10 mouse cellular contexts compared by ENCODE assay signal in genomic region chr19:35125278-35125677, GRCm38 (mm10).
A peak's percentile ranks its signal among the peaks of the same experiment; 100 is the strongest.
DNase-seq lines count a peak whose midpoint lies in the region; ATAC-seq and TF ChIP-seq lines count a peak whose summit lies in the region.
"Had no signal": no experiment of that assay in that cellular context is flagged by ENCODE, and none has a peak within 500 bp of the region (broad histone marks: within the 10 kb centered on the region; RNA-seq: fewer than 3 reads in every experiment).

No protein-coding gene starts in this region.

- ATAC-seq in cerebellum, adult (ENCODE audit: insufficient number of reproducible peaks, low FRiP score, low TSS enrichment) = no peak
- ATAC-seq in liver, embryonic 14.5 days (ENCODE audit: insufficient read depth) = no peak
- no peak for ATAC-seq in liver, embryonic 11.5 days (replicated peaks; ENCODE audit: low FRiP score)
- peak; percentile 55 for ATAC-seq in common myeloid progenitor, adult 5-6 weeks (replicated peaks; ENCODE audit: low read depth, poor library complexity, severe bottlenecking)
- no peak for ATAC-seq in midbrain, postnatal 0 days (ENCODE audit: low FRiP score)

- no peak overlapping the region for H3K9ac ChIP-seq in liver, embryonic 14.5 days (replicated peaks)
- H3K9ac ChIP-seq in liver, embryonic 11.5 days (ENCODE audit: low read depth, low read length) = no peak overlapping the region
- no peak overlapping the region for H3K9ac ChIP-seq in midbrain, postnatal 0 days (replicated peaks; ENCODE audit: low read length, poor library complexity, severe bottlenecking)

- no peak overlapping the region for H3K4me3 ChIP-seq in liver, embryonic 14.5 days (ENCODE audit: insufficient read depth in 1 of 2, low read depth in 2 of 2, low read length in 2 of 2)
- no peak overlapping the region for H3K4me3 ChIP-seq in liver, embryonic 11.5 days (ENCODE audit: low read depth, low read length)
- no peak overlapping the region for H3K4me3 ChIP-seq in midbrain, postnatal 0 days (ENCODE audit: low read depth, low read length)
- H3K4me3 ChIP-seq: heart, embryonic 13.5 days had no signal

- WGBS in liver, embryonic 14.5 days (ENCODE audit: insufficient replicate concordance) = 19% methylated on average over 4 of the region's 4 CpGs
- WGBS in liver, embryonic 11.5 days = 17% methylated on average over 4 of the region's 4 CpGs
- 19% methylated on average over 4 of the region's 4 CpGs for WGBS in midbrain, postnatal 0 days

- peak; percentile 25; the same call in 1 of the 2 replicates for TF ChIP-seq CTCF in liver, embryonic 14.5 days (IDR thresholded peaks at IDR 0.05; ENCODE audit: low read depth)
- TF ChIP-seq CTCF in midbrain, postnatal 0 days (IDR thresholded peaks at IDR 0.05) = peak; percentile 80

- peak; percentile 1 for DNase-seq in cerebellum, adult 9-10 months
- DNase-seq in liver, embryonic 14.5 days (ENCODE audit: low read depth in 3 of 3, low spot score in 3 of 3) = no peak
- no peak for DNase-seq in liver, embryonic 11.5 days (ENCODE audit: low spot score)
- DNase-seq in midbrain, postnatal 0 days (ENCODE audit: low spot score) = peak; percentile 77
- no peak for DNase-seq in urinary bladder, adult 2 months (ENCODE audit: low spot score)
- DNase-seq in adrenal gland, adult 8-10 months = no peak
- DNase-seq: cerebellum, adult 2 months had no signal

- H3K4me1 ChIP-seq in liver, embryonic 14.5 days (replicated peaks; ENCODE audit: control insufficient read depth in 2 of 2, insufficient read depth in 2 of 2, low read length in 1 of 2) = no peaks in the 10 kb centered on the region
- H3K4me1 ChIP-seq in liver, embryonic 11.5 days (replicated peaks; ENCODE audit: control insufficient read depth, insufficient read depth, low read length) = no peaks in the 10 kb centered on the region
- no peaks in the 10 kb centered on the region for H3K4me1 ChIP-seq in midbrain, postnatal 0 days (ENCODE audit: insufficient read depth, low read length)
- H3K4me1 ChIP-seq: heart, embryonic 13.5 days had no signal

- no peak overlapping the region for H3K4me2 ChIP-seq in liver, embryonic 14.5 days (ENCODE audit: low read depth)
- no peak overlapping the region for H3K4me2 ChIP-seq in liver, embryonic 11.5 days
- no peak overlapping the region for H3K4me2 ChIP-seq in midbrain, postnatal 0 days (ENCODE audit: low read depth, low read length, poor library complexity, severe bottlenecking)
- H3K4me2 ChIP-seq: heart, embryonic 13.5 days had no signal

- no peaks in the 10 kb centered on the region for H3K27me3 ChIP-seq in liver, embryonic 14.5 days (ENCODE audit: control insufficient read depth, insufficient read depth, low read length)
- H3K27me3 ChIP-seq in liver, embryonic 11.5 days (replicated peaks; ENCODE audit: control insufficient read depth, insufficient read depth, low read length) = no peaks in the 10 kb centered on the region
- no peaks in the 10 kb centered on the region for H3K27me3 ChIP-seq in midbrain, postnatal 0 days (ENCODE audit: insufficient read depth, low read length)
- H3K27me3 ChIP-seq: heart, embryonic 13.5 days had no signal

- no peak overlapping the region for H3K27ac ChIP-seq in liver, embryonic 14.5 days
- no peak overlapping the region for H3K27ac ChIP-seq in liver, embryonic 11.5 days (ENCODE audit: low read depth, low read length)
- no peak overlapping the region for H3K27ac ChIP-seq in midbrain, postnatal 0 days (ENCODE audit: low read depth, low read length)
- H3K27ac ChIP-seq: heart, embryonic 13.5 days had no signal

- TF ChIP-seq EP300 in liver, embryonic 14.5 days (IDR thresholded peaks at IDR 0.05; ENCODE audit: low read depth) = no peak

- H3K9me3 ChIP-seq in liver, embryonic 14.5 days (ENCODE audit: control insufficient read depth, low read length) = no peaks in the 10 kb centered on the region
- H3K9me3 ChIP-seq in liver, embryonic 11.5 days (ENCODE audit: control insufficient read depth, low read length) = no peaks in the 10 kb centered on the region
- H3K9me3 ChIP-seq in midbrain, postnatal 0 days (ENCODE audit: low read length) = no peaks in the 10 kb centered on the region
- H3K9me3 ChIP-seq: heart, embryonic 13.5 days had no signal

- H3K36me3 ChIP-seq in liver, embryonic 14.5 days (replicated peaks; ENCODE audit: control insufficient read depth, insufficient read depth, low read depth) = no peaks in the 10 kb centered on the region
- H3K36me3 ChIP-seq in liver, embryonic 11.5 days (ENCODE audit: control insufficient read depth, insufficient read depth, low read length) = no peaks in the 10 kb centered on the region
- H3K36me3 ChIP-seq in midbrain, postnatal 0 days (ENCODE audit: insufficient read depth, low read length) = no peaks in the 10 kb centered on the region
- H3K36me3 ChIP-seq: heart, embryonic 13.5 days had no signal

Comparison
In these comparisons a context has a peak if more than half of its experiments do, and no peak if none do; other contexts are left out.
1. DNase-seq: peak in cerebellum, adult 9-10 months (single experiment) and midbrain, postnatal 0 days (single experiment); none in liver, embryonic 14.5 days (0 of 3), liver, embryonic 11.5 days (single experiment), urinary bladder, adult 2 months (single experiment) and adrenal gland, adult 8-10 months (single experiment).